Mouse (Mus musculus) right cerebral cortex, postnatal 10 days (tissue): ENCODE measurements around the gene Pan2.

ENCODE experiments used
- DNase-seq, 2 experiments: peaks; one replicate each; pipeline ENCODE4 v3.0.0; 2021; ENCODE audit warnings: low spot score in 2 of 2

Pan2 gene

DNA sequence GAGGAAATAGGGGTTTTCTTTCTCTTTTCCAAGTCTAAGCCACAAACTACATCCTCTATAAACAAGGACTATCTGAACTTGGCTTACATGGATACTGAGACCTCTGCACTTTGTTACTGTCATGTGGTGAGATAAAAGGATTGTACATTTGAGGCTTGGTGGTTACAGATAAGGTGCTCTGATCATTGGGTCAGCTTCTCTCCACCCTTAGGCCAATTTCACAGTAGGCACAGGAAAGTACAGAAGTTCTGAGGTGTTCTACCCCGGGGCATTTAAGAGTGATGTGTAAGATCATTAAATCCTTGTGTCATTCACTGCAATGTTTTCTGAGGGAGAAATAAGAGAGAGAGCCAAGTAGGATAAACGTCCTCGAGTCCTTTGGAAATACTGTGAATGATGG, 33.5 kb downstream of the Pan2 start:
- no peak for DNase-seq

DNA sequence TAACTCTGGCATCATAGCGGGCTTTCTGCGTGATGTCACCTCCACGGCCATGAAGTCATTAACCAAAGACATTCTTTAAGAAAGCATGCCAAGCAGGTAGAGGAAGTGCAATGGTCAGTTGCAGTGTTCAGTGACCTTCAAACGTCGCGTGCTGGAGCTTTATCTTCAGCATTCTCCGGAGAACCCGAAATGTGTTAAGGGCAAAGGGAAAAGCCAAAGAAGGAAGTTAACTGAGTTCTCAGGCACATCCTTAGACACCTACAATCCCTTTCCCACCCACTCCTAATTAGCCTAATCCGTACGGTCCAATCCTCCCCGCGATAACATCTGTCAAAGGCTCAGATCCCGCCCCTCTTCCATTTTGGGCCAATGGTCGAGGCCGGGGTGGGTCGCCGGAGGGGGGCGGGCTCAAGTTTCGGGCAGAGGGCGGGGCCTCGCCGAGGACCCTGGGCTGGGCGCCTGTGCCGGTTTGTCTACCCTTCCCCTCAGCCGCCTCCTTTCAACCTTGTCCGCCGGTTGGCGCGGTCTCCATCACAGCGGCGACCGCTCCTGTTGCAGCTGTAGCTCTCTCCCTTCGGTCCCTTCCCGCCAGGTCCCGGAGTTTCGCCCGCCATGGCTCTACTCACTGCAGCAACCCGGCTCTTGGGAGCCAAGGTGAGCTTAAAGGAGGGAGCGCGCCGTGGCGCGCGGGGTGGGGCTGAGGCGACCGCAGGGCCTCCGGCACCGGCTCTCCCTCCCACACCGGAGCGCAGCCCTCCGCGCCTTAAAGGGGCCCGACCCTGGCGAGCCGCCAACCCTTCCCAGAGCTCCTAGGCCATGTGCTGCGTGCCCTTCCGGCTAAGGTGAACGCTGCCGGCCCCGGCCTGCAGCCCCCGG, 34.4 kb downstream of the Pan2 start, which contains the start of gene Cs:
Gene Cs (plus strand): TSS at position 429 of the 876 bp plus-strand sequence.
- DNase-seq, result peak; percentile 98

DNA sequence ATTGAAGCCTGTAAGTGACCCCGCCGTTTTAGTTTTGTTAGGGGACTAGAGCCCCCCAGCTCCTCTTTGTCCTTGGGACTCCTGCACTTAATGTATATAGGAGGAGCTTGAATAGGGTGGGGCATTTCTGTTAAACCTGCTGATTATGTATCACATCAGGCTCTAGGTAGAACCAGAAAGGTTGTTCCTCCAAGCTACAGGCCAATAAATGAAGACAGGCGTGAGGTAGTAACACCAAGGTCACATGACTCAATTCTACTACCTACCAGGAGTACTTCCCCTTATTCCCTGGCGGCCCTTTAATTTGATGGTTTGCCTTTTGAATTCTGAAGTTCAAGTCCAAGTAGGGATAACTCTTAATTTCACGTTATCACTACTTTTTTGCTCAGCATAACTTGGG, 35.3 kb downstream of the Pan2 start:
- no peak for DNase-seq

DNA sequence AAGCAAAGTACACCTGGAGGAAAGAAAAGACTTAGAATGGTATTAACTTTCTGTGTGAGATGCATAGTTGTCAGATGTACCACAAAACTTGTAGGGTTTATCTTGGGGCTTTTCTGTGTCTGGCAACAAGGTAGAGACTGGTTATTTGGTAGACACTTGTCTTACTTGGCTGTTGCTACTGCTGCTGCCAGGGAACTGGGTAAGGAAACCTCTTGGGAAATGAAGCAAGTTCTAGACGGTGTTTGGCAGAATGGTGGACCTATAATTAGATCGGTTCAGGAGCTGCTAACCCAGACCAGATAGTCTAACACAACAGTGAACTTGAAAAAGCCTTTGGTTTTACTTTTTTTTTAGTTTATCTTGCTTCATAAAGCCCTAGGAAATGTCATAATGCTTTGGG, 35.8 kb downstream of the Pan2 start:
- no peak for DNase-seq

DNA sequence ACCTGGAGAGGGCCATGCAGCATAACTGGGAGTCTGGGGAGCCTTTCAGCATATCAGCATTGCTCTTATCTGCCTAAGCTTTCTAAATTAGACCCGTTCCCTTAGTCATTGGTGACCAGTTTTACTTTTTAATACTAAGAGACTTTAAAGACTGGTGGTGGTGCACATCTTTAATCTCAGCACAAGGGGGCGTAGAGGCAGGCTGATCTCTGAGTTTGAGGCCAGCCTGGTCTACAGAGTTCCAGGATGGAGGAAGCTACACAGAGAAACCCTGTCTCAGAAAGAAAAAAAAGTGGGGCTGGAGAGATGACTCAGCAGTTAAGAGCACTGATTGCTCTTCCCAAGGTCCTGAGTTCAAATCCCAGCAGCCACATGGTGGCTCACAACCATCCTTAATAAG, 37.1 kb downstream of the Pan2 start:
- DNase-seq, result no peak

DNA sequence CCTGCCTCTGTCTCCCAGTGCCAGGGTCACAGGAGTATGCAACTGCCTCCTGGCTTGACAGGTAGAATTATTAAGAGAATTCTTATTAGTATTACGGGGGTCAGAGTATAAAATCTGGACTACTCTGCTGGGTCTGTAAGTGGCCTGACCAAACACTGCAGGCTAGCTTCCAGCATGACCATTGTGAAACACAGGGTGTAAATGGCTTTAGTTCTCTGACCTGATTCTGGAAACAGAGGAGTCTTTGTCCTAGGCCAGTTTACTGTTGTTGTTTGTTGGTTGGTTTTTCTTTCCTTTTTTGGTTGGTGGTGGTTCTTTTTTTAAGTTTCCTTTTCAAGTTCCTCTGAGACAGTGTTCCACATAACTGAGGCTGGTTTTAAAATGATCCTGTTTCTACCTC, 40.3 kb downstream of the Pan2 start:
- DNase-seq, result no peak

DNA sequence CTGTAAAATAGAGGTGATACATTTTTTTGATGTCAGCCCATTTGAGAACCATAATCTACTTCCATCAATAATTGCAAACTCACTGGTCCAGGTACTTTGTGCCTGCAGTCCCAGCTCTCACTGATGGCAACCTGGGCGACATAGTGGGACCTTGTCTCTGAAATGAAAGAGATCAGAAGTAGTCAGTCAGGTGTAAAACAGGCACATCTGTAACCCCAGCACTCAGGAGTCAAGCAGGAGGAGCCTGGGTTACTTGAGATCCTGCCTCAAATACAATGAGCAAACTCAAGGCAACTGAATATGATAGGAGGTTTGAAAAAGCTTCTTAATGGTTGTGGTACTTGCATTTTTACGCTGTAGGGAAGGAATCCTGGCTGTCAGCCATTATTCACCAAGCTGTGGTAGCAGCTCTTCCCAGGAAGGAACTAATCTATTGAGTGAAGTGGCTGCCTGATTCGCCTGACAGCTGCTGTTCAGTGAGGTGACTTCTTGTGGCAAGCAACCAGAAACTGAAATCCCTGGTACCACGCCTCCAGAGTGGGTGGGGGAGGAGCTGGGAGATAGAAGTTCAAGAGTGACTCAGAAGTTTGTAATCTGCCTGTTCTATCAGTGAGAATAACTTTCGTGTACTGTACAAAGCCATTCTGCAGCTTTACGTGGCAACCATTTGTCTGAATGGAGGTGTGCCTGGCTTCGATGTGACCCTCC, 41.6 kb downstream of the Pan2 start:
- peak; percentile 68 to 78 for DNase-seq

DNA sequence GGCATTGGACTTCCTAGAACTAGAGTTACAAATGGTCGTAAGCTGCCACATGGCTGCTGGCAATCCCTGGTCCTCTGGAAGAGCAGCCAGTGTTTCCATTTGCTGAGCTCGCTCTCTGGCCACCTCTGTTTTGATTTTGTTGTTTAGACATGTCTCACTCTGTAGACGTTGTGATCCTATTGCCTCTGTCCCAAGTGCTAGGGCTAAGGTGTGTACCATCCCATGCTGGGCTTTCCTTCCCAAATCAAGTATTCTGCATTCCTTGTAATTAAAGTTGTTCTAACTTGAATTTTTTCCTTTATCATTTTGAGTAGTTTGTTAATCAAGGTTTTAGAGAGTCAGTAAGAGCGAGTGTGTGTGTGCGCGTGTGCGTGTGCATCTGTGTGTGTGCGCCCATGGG, 44.4 kb downstream of the Pan2 start:
- DNase-seq, result no peak

DNA sequence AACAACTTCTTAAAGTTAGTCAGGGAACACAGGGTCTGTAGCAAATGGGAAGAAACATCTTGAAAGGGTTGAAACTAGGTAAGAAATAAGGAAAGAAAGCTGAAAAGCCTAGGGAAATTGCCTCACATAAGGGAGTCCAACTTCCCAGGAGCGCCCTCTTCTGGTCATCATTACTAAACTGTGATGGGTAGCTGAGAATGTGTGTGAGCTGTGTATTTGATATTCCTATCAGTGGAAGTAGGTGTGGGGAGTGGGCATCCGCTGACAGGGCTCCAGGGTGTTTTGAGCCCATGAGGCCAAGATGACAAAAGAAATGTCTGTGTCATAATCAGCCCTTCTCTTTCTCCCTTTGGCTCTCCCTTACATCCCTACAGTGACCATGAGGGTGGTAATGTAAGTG, 55.7 kb downstream of the Pan2 start:
- peak in 1 of 2 experiments; percentile 59 for DNase-seq

DNA sequence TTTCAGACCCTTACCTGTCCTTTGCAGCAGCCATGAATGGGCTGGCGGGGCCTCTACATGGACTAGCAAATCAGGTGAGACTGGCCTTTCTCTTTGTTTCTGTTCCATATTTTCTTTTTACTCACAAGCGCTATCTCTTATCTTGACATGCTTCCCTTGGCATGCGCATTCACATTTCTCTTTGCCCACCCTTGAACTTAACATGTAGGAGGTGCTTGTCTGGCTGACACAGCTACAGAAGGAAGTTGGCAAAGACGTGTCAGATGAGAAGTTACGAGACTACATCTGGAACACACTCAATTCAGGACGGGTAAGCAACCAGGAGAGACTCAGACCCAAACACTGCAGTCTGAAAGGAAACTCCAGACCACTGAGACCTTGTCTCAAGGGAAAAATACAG, 56.1 kb downstream of the Pan2 start:
- DNase-seq, result peak in 1 of 2 experiments; percentile 11

DNA sequence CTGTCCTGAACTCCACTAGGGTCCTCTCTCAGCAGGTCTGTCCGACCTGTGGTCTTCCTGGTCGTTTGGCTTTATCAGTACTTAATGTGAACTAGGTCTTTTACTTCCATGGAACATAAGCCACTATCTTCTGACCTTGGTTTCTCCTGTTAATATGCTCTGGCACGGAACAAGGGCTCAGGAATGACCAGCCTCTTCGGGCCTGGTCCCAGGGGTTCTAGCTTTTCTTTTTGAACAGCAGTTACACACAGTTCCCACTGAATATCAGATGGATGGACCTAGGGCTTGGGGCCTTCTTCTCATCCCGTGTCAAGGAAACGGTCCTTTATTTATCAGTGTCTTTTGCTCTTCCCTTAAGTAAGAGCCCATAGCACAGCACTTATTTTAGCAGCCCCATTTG, 58.7 kb downstream of the Pan2 start:
- no peak for DNase-seq

DNA sequence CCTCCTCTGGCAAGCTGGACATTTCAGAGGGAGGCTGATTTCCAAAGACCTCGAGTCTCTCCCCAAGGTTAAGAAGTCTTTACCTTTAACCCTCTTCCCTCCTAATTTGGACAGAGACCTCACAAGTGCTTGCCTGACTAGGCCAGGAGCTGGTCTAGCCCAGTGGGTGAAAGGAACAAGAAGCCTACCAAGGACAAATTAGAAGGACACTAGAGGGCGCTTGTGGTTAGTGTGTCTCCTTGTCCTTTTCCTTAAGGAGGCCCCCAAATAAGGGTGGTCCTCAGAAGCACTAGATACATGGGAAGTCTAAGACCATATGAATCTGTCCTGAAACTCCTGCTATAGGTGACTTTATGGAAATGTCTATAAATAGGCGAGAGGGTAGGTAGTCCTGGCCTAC, 59.4 kb downstream of the Pan2 start:
- DNase-seq, result no peak

DNA sequence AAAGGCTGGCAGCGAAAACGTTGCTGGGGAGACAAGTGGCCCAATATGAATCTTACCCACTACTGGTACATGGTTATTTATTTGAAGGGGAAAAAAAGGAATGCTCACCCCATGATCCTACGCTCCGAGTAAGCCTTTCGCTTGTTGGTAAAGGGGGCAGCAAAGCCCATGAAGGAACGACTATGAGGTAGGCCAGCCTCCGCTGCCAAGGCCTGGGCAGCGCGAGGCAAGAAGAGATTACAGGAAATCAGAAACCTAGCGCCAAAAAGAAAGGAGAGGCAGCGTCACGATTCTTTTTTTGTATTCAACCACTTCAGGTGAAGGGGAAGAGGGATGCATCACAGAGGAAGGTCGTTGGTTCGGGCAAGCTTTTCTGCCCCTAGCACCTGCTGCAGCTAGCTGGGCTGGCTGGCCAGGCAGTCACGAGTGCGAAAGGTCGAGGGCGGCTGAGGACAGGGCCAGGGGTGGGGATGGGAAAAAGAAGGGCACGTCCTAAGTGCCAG, 64.8 kb downstream of the Pan2 start:
- DNase-seq, result no peak

DNA sequence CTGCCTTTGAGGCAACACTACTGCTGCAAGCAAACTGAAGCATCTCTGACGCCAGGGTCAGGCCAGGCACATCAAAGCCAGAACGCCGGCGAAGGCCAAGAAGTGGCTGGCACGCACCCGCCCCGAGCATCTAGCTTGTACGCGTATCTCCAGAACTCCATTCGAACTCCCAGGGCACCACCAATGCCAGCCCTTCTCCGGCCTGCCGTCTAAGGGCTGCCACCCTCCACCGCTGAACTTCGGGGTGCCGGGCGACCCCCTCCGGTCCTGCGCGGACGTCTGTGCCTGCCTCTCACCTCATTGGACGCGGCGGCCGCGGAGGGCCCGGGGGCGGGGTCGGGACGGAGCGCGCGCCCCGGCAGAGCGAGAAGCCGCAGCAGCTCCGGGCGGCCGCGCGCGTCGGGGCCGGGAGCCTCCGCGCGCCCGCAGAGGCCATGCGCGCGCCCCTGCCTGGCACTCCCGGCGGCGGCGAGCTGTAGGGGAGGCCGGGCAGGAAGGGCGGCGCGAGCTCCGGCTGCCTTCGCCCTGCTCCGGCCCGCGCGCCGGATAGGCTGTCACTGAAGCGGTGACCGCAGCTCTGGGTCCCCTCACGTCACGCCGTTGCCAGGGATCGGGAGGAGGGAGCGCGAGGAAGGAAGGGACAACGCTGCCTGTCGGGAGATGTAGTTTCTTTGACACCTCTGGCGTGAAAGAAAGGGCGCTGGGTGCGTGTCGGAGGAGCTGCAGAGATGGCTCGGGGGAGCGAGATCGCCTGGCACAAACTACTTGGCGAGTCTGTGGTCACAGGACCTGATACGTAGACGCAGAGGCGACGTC, 65.5 kb downstream of the Pan2 start, which contains the start of gene Coq10a:
Gene Coq10a (minus strand): TSS at position 596 of the 816 bp plus-strand sequence.
- DNase-seq, result peak; percentile 95 to 97

DNA sequence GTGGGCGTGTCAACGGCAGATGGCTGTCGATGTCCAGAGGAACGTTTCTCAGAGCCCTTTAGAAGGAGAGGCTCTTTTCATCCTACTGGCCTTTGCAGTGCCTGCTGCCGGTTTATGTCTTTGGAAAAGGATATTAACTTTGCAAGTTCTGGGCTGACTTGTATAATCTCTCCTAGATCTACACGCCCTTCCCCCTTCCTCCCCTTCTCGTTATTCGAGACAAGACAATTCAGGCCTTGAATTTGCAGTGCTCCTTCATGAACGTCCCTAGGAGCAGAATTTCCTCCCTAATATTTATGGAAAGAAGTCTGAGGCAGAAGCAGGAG, 66.0 kb downstream of the Pan2 start:
- no peak for DNase-seq

DNA sequence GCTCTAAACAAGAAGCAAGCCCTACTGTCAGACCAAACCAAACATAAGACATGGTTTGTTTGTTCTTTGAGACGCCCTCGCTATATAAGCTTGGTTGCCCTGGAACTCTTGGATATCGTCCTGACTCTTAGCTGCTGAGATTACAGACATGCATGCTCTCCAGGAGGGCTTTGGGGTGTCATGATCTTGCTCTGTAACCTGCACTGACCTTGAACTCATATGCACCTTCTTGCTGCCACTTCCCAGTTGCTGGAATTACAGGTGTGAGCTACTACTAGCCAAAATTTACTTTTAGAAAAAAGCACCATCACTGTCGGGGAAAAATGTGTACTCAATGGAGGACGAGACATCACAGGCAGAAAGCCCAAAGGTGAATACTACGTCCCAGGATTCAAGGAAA, 66.5 kb downstream of the Pan2 start:
- DNase-seq, result no peak

DNA sequence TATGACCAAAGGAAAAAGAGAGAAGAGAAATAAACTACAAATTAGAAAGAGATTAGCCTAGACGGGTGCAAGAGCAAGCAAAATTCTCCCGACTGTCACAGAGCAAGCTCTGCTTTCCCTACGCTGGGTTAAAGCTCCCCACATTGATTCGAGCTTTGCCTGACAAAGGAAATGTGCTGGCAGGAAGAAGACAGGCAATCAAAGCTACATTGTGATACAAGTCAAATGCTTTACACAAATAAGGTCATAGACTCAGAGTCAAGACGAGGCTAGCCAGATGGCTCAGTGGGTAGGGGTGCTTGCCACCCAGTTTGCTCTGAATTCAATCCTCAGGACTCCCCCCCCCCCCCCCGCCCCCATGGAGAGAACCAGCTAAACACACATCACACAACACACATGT, 66.9 kb downstream of the Pan2 start:
- no peak for DNase-seq

DNA sequence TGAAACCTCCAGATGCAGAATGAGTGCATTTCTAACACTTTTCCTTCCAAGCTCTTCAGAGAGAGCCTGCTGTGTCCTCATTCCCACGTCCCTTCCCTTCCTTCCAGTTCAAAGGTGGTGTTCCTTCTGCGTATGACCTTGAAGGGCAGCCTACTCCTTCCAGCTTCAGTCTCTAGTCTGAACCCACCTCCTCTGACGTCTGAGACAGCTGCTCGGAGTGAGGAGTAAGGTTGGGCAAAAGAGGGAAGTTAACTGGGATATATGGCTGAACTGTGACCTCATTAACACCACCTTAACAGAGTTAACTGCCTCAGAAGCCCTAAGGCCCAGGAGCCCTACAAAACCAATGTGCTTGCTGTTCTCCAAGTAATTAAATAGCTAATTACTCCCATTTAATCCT, 67.5 kb downstream of the Pan2 start:
- no peak for DNase-seq
